Mouse (Mus musculus): ENCODE results near the gene Dcp1a.

DNA sequence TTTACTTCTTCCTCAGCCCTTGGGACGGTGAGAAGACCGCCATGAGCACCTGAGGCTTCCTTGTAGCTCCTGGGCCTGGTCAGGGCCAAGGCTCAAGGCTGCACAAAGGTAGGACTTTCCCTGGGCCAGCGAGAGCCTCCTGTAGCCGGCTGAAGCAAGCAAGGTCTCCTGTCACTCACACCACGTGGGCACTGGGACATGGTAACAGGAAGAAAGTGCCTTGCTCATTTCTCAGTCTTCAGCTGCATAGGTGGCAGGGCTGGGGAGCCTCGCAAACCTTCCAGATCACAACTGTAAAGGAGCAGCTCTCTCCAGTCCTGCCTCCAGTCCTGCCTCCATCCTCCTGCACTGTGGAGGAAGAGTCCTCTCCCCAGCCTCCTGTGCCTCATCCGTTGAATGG is 96.5 kb downstream of the Dcp1a start:
- no peak for TF ChIP-seq CTCF (conservative IDR thresholded peaks at IDR 0.05; ENCODE audit: low read length)
- TF ChIP-seq NANOG (IDR thresholded peaks at IDR 0.05; ENCODE audit: borderline replicate concordance, low read length): no peak
- no peak for TF ChIP-seq POU5F1 (IDR thresholded peaks at IDR 0.05; ENCODE audit: borderline replicate concordance, low read length)
